Mouse (Mus musculus) kidney, postnatal 25 days (tissue): ENCODE results near the gene Zkscan16.

ENCODE experiments used
- DNase-seq, 2 experiments: peaks; one replicate each; pipeline ENCODE4 v3.0.0; 2021; ENCODE audit warnings: mixed read lengths in 2 of 2

Gene Zkscan16

DNA sequence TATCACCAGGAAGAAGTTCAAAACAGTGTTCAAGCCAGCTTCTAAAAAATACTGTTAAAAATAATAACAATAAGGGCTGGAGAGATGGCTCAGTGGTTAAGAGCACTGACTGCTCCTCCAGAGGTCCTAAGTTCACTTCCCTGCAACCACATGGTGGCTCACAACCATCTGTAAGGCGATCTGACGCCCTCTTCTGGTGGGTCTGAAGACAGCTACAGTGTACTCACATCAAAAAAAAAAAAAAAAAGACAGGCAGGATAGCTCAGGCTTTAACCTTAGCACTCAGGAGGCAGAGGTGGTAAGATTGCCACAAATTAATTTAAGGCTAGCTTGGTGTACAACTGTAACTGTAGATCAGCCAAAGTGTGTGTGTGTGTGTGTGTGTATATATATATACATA lies 57.2 kb downstream of the Zkscan16 start:
- peak; percentile 41 to 62 for DNase-seq

DNA sequence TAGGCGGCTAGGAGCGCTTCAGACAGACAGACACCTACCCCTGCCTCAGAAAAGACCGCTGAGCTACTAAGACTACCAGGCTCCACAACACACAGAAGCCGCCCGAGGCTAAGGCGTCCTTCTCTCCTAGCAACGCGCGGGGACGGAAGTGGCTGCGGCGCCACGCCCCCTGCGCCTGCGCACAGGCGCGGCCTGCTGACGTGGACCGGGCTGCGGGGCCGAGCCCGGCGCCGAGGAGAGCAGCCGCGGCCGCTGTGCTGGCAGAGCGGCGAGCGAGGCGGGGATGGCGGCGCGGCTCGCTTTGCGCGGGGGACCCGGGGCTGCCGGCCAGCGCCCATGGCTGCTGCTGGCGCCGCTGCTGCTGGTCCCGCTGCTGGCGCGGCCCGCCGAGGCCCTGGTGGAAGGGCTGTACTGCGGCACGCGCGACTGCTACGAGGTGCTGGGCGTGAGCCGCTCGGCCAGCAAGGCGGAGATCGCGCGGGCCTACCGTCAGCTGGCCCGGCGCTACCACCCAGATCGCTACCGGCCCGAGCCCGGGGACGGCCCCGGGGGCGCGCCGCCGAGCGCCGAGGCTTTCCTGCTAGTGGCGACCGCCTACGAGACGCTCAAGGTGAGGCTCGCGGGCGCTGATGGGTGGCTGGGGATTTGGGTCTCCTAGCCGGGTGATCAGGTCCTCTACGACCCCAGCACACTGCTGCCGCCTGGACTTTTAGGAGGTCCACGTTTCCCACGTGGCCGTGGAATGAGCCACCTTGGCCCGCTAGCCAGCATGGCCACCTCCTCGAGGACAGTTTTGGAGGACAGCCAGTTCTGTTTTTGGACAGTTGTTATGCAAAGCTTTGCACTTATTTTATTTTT lies 59.7 kb downstream of the Zkscan16 start, which contains the start of gene Gm20503:
TSS of gene Gm20503 (plus strand) at position 263 of the 858 bp plus-strand sequence.
- peak; percentile 91 to 96 for DNase-seq

DNA sequence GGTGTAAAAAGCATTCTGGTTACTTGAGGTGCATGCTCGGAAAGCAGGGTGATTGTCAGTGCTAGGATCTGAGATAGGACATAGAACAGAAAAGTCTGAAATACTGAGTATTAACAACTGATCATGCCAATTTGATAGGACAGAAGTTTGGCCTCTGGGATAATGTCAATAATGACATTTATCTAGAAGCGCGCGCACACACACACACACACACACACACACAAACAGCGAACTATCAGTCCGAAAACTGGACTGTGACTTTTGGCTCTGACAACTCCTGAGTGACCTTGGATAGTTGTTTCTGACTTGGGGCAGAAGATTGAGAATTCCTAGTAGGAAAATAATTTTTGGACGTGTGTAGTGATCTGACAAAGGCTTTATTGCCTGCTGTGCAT lies 60.4 kb downstream of the Zkscan16 start:
- no peak for DNase-seq

- DNase-seq, result no peak
Observed at GRCm38 (mm10) chr4:59006211-59006610, 62.8 kb downstream of the Zkscan16 start.

DNA sequence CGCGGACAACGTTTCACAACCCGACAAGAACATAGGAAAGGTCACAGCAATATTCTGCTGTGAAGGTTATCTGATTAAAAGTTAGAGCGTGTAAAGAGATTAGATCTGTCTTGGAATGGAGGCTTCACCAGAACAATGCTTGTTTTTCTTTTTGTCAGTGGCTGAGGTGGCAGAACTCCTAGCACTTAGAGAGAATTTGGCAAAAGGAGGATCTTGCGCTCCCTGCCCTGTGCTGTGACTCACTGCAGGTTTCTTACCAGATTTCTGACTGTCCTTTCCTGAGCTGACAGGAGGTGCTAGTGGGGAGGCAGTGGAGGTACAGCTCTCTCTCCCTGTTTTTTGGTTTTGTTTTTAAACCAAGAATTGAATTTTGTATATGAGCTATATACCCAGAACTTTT lies 63.6 kb downstream of the Zkscan16 start:
- DNase-seq, result no peak
